Mouse (Mus musculus): ENCODE results near the gene Trappc3. TPM values are rescaled to one million over a fixed set of nuclear protein-coding genes. Genes with fewer than 3 reads are reported as not detected.

The Trappc3 gene
- total RNA-seq, 2 experiments from 2014 or later: 89.7 to 92.1 TPM

DNA sequence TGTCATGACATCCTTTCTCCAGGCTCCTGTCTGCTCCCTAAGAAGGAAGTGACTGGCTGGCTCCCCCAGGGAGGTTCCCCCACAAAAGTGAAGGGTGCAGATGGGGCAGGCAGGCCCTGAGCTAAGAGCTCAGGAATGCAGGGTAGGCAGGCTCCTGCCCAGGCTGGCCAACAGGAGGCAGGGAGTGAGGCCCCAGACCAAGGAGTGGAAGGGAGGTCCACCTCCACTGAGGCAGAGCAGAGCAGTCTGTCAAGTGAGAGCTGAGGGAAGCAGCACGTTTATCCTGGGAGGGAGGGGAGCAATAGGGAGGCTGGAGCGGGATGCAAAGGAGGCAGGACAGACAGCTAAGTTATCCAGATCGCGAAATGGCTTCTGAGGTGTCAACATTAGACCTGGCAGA, 11.5 kb upstream of the Trappc3 start:
- no peak for DNase-seq (ENCODE audit: low spot score in 2 of 2)

DNA sequence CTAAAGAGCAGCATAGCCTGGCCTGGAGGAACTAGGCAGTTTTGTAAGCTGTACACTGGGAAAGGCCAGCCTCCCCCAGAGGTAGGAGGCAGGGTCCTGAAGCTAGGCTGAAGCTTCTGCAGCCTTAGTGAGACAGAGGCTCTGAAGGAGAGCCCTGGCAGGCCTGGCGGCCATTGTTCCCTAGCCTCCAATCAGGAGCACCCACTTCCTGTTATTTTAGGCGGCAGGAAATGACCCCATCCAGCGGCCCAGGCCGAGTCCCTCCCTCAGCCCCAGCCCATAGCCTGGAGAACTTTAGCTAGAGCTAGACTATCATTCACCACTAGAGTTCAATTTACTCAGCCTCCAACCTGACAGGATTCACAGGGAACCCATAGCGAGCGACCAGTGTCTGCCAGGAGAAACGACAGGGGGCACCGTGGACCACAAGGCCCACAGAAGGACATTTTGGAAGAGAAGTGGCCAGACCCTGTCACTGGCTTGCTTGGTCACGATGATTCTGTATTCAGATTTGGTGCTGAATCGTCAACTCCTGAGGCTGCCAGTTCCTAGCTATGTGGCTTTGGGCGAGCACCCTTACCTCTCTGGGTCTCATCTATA, 10.4 kb upstream of the Trappc3 start:
- DNase-seq (ENCODE audit: low spot score in 2 of 2): peak in 1 of 2 experiments; percentile 38

DNA sequence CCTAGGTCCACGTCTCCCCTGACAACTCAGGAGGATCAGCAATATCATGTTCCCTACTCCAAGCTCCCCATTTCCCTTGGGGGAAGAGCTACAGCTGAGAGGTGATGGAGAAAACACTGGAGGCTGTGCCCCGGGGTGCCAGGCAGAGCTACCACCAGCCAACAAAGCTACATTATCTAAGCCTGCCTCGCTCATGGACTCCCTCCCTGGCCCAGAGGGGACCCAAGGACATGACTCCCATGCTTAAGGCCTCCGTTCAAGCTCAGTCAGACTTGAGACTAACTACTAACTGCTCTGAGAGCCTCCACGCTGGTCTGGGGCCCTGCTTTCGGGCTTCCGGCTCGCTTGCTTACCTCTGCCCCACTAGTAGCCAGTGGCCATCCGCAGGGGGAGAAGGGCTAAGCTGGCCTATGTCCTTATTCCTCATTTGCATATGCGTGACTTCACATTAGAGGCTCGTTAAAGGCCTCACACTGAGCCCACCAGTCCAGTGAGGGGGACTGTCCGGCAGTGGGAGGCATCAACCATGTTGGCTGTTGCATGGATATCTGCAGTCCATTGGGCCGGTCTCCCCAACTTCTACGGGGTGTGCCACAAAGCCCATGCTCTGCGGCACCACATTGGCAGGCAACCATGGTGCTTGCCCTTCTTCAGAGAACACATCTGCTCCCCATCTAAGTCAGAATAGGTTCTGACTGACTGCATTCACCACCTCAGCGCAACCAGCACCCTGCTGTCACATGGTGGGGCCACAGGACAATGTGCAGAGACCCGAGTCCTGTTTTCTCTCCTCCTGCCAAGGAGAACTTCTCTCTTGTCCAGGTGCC, 9.5 kb upstream of the Trappc3 start:
- no peak for DNase-seq (ENCODE audit: low spot score in 2 of 2)

DNA sequence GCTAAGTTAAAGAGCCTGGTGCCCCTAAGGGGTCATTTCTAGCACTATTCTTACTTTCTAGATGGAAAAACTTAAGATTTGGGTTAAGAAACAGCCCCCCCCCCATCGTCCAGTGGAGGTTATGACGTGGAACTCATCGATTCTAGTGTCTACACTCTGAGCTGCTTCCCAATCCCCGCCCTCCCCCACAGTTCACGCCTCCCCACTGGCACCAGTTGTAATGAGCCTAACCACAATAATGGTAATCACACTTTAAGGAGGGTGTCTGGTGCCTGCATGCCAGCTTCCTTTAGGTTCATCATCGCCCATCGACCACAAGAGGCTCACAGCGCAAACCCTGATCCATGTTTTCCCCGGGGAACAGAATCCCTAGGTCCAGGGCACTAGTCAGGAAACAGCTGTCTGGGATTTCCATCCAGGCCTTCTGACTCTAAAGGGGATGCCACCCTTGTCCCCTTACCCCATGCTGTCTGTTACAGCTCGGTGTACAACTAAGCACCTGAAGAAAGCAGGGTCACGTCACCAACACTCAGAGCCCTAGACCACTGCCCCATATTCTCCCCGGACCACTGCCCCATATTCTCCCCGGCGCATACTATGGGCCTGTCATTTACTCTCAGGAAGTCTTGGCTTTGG, 8.4 kb upstream of the Trappc3 start:
- no peak for DNase-seq (ENCODE audit: low spot score in 2 of 2)

DNA sequence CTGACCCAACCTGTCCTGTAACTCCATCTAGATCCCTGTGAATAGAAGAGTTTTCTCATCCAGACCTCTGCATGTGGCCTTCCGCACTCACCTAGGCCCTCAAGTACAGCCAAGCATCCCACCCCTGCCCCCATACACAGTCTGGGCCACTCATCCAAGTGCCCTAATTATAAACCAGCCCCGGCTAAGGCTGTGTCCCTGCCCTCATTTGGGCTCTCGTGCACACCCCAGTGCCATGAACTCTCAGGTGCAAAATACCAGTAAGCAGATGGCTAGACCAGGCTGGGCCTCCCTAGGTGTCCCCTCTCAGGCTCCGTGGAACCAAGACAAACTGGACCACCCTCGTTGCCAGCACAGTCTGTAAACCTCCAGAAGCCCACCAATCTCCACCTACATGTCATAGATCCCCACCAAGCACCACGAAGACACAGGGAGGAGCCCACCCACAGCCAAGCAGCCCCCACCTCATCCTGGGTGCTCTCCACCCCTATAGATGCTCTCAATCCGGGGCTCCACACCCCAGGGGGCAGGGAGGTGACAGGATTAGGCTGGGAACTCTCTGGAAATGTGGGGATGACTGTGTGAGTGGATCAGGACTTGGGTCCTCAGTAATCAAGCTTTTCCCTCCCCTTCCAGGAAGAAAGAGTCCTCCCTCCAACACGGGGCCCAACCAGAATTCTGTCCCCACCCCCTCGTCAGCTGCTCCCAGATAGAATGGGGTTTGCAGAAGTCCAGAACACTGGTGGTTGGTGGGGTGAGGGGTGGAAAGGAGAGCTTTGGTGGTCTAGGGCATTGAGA, 7.6 kb upstream of the Trappc3 start:
- DNase-seq (ENCODE audit: low spot score in 2 of 2): no peak

DNA sequence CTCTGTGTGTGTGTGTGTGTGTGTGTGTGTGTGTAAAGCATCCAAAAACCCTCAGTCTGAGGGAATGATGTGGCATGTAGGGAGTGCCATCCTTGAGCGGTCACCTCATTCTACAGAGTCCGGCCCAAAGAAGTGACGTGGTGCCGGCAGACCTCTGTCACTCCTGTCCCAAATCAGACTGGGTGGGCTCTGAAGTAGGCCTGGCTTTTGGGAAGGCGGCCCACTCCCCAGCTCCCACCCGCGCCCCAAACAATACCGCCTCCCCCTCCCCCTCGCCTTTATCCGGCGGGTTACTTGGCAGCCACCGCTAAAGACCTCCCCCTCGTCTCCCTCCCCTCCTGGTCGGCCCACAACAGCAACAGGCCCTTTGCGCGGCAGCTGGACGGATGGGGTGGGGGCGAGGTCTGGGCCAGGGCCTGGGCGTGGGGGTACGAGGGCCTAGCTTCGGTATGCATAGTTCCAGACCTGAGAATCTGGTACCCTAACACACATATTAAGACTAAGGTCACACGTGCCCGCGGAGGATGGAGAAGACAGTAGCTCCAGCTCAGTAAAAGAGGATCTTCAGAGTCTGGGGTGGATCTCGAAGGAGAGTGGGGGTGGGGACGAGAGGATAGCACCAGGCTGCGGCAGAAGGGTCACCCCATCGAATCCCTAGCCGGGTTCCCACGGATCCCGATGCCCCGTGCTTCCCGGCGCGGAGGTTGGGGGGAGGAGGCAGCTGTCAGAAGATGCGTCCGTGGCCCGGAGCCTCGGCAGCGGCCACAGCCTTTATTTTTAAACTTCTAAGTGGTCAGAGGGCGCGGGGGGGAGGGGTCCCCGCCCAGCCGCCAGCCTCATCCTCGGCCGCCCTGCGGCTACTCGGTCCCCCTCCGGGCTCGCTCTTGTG, 6.8 kb upstream of the Trappc3 start:
- peak in 1 of 2 experiments; percentile 47 for DNase-seq (ENCODE audit: low spot score in 2 of 2)

DNA sequence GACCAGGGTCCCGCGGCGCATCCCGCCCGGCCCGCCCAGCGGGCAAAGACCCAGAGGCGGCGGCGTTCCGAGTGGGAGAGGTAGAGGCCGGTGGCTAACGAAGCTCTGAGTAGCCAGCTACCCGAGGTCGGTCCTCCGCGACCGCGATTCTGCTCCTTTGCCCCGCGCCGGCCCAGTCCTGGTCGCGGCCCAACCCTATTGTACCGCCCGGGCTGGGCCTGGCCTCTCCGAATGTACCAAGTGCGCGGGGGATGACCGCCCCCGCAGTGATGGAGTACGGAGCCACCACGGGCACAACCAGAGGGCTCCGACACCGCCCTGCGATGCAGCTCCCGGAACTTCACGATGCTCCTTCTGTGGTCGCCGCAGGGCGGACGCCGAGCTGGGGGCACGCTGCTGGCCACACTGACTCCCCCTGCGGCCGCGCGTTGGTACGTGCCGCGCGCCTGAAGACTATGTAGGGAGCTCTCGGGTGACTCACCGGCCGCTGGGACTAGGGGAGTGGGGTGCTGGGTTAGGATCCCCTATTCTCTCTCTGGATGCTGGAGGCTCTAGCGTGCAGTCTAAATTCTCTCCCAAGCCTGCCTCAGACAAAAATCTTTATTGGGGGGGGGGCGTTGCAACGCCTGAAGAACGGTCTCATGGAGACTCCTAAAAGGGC, 5.9 kb upstream of the Trappc3 start, which contains the start of gene Map7d1:
Gene Map7d1 (minus strand): TSS at position 213 of the 661 bp plus-strand sequence.
- DNase-seq (ENCODE audit: low spot score in 2 of 2): peak; percentile 93 to 96

DNA sequence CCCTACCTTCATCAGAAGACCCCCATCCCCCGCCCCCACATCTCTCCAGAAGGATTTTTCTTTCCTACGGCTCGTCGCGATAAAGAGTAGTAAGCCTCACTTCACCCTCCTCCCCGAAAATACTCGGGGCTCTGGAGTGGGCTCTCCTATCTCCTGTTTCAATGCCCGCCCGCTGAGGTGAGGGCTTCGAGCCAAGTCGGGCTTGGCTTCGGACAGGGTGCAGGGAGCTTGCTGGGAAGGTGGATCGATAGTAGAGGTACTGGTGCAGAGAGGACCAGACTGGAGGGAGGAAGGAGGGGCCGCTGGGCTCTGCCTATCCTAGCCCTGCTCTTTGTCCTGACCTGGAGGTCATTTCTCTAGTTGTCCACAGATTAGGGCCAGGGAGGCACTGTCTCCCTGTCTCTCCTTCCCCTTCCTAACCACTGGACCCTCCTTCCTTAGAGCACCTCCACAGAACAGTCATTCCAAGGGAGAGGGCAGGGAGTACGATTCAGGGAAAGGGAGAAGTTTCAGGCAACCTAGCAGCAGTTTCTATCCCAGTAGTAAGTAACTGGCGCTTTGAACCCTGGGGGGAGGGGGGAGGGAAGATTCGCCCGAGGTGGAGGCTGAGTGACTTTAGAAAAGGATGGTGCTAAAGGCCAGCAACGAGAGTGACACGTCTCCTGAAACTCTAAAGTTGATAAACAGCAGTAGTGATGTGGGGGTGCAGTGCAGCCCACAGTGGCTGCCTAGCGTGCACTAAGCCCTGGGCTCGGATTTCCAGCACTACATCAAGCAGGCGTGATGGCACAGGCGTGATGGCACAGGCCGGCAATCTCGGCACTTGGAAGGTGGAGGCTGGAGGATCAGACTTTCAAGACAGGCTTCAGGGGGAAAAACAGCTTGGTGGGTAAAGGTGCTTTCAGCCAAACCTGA, 4.9 kb upstream of the Trappc3 start:
- DNase-seq (ENCODE audit: low spot score in 2 of 2): peak; percentile 45 to 49

DNA sequence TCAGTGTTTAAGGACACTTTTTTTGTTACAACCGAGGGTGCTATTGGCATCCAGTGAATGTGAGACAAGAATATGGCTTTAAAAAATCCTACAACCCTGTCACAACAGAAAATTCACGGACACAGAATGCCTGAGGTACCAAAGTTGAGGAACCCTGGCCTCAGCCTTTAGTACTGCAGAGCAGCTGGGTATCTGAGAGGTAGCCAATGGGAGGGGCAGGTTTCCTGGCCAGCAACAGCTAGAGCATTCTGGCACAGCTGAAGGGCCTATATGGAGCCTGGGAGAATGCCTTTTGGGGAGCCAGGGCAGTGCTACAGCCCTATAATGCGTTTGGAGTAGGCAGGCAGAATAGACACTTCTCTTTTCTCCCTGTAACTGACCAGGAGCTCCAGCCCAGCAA, 3.1 kb upstream of the Trappc3 start:
- no peak for DNase-seq (ENCODE audit: low spot score in 2 of 2)

DNA sequence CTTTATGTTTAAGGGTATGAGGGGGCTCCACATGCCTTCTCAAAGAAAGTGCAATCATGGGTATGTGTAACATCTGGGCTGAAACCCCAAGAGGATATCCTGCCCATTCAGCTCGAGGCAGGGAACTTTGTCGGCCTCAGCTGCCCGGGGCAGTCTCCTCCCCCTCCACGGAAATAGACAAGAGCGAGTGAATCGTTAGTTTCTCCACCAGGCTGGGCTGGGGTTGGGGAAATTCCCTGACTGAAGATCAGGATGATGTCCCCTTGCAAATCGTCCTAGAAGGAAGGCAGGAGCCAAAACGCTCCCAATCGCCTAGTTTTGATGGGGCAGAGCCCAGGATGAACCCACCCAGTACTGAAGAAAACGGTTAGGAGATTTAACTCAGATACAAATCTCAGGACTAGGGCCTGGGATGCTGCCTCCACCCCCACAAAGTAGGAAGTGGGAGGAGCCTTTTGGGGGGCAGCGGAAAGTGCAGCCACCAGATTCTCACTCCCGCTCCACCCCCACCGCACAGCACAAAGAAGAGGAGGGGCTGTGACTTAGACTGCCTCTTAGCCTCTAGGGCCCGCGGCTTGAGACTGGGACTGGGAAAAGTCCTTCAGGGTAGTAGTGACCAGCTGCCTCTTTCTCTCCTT, 2.5 kb upstream of the Trappc3 start:
- peak; percentile 57 to 65 for DNase-seq (ENCODE audit: low spot score in 2 of 2)

DNA sequence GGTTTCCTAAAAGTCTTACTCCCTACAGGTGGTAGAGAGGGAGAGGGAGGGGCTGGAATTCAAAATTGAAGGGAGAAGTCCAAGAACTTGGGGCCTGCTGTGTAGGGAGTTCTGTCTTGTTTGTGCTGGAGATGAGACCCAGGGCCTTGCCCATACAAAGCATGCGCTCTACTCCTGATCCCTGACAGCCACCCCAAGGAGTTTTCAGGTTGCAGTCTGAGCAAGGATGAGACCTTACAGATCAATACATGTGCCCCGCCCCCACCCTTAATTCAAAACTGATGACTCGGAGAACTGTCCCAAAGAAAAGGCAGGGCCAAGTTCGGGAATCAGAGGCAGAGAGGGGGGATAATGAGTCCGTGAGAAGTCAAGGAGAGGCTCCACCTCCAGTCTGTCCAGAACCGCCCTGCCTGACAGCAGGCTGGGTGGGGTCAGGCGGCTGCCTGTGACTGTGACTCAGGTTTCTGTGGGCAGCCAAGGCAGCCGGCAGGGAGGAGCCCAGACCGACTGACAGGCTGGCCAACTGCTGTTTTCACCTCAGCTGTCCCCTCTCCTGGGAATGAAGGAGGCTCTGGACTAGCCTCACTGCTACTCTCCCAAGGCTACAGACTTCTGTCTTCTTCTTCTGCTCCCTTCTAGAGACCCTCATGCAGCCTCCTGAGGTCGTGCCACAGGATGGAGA, 1.5 kb upstream of the Trappc3 start:
- peak; percentile 65 to 69 for DNase-seq (ENCODE audit: low spot score in 2 of 2)

DNA sequence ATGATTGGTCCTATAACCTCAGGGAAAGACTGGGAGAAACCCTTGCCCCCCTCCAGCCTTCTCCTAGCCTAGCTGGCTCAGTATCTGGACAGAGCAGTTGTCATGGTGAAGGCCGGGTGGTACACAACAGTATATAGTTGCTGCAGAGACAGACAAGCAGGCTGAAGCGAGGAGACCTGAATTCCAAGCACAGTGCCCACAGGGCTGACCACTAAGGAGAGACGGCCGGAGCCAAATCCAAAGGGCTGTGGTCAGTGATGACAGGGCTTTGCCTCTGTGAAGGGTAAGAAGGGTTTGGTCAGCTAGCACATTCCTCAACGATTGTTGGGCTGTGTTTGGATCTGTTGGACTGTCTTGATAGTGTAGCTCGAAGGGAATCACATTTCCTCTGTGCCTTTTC, 859 bp upstream of the Trappc3 start:
- no peak for DNase-seq (ENCODE audit: low spot score in 2 of 2)

DNA sequence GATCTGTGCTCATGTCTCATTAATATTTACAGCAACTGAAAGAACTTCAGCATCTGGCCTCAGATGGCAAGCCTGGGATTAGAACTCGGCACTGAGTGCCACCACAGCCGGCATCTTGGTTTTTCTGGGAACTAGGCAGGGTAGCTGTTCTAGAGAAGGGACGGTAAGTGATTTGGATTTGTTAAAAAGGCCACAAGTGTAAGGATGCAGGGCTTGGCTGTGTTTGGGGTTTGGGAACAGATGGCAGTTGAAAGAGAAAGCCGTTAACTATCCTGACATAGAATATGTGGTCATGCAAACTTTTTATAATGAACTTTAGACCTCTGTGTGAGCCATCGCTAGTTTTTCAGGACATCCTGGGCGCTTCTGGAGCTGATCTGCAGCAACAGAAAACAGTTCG, 450 bp upstream of the Trappc3 start:
- no peak for DNase-seq (ENCODE audit: low spot score in 2 of 2)

DNA sequence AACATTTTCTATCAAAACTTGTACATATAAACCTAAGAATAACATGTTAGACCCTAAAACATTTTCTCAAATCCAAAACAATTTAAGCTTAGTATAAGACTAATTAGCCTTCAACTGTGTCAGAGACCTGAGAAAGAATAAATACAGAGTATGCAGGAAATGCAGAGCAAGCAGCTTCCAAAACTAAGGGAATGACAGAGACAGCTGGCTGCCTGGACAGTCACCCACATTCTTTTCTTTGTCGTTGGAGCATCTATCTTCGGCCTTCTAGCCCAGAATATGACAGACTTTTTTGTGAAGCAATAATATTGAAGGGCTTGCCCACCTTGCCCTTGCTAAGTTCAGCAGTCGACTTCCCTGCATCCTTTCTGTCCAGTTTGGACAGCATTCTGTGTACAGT, 7.2 kb downstream of the Trappc3 start:
- DNase-seq (ENCODE audit: low spot score in 2 of 2): no peak

DNA sequence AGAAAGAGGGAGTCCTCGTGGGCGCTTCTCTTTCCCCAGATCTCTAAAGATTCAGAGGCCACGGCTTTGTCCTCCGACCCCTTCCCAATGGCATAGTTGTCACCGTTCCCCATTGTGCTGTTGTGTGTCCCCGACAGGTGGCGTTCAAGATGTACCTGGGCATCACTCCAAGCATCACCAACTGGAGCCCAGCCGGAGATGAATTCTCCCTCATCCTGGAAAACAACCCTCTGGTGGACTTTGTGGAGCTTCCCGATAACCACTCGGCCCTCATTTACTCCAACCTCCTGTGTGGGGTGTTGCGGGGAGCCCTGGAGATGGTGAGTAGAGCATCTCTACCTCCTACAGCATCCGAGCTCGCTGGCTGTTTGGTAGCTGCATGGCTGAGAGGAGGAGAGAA, 11.6 kb downstream of the Trappc3 start:
- DNase-seq (ENCODE audit: low spot score in 2 of 2): no peak

DNA sequence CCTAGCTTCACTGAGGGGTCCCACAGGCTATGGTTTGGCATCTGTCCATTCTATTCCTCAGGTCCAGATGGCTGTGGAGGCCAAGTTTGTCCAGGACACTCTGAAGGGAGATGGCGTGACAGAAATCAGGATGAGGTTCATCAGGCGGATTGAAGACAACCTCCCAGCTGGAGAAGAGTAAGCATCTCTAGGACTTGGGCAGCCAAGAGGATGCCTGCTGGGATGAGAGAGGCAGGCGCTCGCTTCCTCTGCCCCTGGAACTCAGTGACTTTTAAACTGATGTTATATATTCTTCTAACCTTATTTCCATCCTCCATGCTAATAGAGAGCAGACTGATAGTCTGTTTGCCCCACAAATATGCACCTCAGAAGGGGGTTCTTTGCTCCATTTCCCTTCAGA, 13.0 kb downstream of the Trappc3 start:
- DNase-seq (ENCODE audit: low spot score in 2 of 2): no peak

DNA sequence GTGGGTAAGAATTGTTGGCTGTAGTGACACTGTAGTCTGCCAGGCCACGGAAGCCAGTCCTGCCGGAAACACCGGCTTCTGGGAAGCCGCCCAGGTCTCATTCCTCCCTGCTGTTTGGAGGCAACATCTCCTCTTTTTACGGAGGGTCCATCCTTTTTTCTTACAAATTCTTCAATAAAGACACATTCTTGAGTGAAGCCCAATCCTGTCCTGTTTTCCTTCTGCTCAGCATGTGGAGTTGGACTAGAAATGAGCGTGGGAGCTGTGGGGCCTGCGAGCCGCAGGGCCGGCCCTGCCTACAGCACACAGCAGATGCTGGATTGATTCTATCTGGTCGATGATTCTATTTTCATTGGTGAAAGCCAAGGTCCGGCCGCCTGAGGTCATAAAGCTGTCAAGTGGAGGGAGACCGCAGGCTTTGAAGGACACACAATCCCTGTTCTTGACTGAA, 13.6 kb downstream of the Trappc3 start:
- peak in 1 of 2 experiments; percentile 22 for DNase-seq (ENCODE audit: low spot score in 2 of 2)

Data from adrenal gland, adult 18-20 months (tissue).